Mouse (Mus musculus) CD4-positive, CD25-positive, alpha-beta regulatory T cell, adult 2 months (primary cell): ENCODE measurements around the gene Lmntd2.
A peak's percentile ranks its signal among the peaks of the same experiment; 100 is the strongest.
"Not testable (repeated sequence)": the region's sequence is repeated elsewhere in the genome, so short reads cannot be mapped to it uniquely, and the experiment has no call there.

Experiments
- DNase-seq: peaks from one replicate; pipeline ENCODE4 v3.0.0-alpha.2; 2012; ENCODE audit warnings: low read depth, low spot score

Lmntd2 gene

DNA sequence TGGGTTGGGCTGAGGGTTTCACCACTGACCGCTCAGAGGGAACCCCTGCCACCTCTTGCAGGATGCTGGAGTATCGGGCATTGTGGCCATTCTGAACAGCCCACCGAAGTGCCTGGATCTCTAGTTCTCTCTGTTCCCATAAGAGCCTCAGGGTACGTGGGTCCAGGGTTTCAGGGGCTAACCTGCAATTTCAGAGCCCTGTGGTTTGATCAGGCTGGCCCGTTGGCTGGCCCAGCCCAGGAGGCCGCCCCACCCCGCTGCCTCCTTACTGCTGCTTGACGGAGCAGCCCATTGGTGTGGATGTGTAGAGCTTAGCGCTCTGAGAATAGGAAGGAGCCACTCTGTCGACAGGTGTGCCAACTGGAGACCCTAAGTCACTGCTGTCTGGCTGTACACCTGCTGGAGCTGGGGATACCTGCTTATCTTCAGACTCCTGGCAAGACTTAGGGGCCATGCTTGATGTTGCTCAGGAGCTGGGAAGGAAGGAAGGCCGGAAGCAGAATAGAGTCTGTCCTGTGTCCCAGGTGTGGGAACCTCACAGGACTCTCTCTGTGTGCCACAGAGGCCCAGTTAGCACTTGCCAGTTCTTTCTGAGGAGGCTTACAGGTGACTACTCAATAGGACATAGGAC lies at the start of gene Lmntd2:
Gene Lmntd2, minus strand, starts transcription at position 476 of the 631 bp plus-strand sequence.
- DNase-seq: no peak

DNA sequence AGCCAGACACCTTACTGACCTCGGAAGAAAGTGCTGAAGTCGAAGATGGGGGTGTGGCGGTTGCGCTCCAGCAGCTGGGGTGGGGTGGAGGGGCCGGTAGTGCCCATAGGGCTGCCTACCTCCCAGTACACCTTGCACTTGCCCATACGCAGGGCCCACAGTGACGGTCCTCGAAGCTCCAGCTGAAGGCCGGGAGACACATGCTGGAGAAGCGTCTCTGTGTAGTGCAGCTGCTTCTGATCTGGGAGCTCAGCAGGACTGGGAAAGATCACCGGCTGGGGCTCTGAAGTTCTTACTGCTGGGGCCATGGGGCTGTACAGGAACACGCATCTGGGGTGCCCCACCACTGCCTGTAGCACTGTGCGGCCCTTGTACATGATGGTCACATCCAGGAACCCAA lies 49.8 kb upstream of the Lmntd2 start:
- no peak for DNase-seq

DNA sequence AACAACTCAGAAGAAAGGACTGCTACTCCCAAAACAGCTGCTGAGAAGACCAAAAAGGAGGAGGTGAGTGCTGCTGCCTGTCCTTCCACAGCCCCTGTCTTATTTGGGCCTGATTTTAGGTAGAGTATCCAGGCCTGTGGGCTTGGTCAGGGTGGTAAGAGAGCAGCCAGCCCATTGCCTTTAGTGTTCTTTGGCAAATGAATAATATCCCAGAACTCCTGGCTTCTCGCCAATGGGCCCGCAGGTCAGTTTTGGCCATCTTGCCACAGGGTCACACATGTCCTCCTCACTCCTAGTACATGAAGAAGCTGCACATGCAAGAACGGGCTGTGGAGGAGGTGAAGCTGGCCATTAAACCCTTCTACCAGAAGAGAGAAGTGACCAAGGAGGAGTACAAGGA lies 47.6 kb upstream of the Lmntd2 start:
- DNase-seq: no peak

DNA sequence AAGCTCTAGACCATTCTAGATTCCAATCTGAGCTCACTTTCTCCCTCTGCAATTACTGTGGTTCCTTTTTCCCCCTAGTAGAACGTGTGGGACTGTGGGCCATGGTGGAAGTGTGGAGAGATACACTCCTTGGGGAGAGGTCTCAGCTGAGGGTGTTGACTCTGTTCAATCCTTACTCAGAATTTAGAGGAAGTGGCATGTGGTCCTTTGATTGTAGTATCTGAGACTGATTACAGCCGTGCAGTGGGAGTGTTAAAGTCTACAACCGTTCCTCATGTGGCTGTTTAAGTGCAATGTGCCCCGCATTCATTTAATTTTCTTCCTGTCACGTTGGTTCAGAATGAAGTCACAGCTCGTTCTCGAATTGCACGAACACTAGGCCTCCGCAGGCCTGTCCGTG lies 42.3 kb upstream of the Lmntd2 start:
- DNase-seq: no peak

DNA sequence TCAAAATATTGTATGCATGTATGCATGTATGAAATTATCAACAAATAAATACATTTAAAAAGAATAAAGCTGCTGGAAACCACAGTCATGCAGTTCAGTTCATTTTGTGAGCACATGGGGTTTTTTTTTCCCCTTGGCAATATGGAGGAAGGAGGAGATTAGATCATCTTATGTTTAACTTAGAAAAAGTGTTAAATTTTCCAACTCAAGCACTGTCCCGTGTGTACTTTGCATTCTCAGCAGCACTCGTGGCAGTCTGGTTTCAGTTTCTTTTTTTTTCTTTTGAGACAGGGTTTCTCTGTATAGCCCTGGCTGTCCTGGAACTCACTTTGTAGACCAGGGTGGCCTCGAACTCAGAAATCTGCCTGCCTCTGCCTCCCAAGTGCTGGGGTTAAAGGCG lies 36.6 kb upstream of the Lmntd2 start:
- not testable (repeated sequence) for DNase-seq

DNA sequence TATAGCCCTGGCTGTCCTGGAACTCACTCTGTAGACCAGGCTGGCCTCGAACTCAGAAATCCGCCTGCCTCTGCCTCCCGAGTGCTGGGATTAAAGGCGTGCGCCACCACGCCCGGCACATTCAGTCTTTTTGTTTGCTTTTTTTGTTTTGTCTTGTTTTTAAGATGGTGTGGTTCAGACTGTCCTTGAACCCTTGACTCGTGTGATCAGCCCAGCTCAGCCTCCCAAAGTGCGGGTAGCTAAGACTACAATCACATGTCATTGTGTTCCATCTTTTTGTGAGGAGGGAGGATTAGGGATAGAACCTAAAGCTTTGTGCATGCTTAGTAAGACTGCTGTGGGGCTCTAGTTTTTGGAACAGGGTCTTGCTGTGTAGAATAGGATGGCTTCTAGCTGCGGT lies 17.7 kb upstream of the Lmntd2 start:
- no peak for DNase-seq

DNA sequence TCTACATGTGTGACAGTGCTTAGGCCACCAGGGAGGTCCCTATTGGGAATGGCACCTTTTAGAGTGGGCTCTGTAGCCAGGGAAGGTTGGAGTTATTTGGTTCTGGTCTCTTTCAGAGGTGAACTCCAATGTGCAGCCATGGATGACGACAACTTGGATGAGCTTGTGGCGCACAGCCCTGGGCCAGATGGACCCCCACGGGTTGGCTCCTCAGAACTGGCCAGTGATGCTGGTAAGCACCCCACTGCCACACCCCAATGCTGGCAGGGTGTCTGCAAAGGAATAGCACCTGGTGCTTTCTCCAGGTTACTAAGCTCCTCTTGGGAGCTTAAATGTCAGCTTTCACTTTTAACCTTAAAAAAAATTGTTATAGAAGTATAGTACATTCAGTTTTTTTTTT lies 17.2 kb upstream of the Lmntd2 start:
- DNase-seq: no peak

DNA sequence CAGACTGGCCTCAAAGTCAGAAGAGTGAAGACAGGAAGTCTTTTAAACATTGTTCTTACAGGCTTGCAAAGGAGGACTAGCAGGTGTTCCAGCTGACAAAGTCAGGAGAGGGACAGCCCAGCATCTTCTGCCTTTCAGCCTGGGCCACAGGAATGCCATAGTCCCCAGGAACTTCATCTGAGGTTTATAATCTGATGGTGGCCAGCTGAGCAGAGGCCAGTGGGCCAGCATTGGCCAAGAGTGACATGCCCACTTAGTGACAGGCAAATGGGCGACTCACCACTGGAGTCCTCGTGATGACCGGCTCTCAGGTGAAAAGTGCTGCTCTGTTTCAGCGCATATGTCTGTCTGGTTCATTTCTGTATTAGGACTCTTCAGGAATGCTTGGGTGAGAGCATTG lies 16.7 kb upstream of the Lmntd2 start:
- DNase-seq: no peak

DNA sequence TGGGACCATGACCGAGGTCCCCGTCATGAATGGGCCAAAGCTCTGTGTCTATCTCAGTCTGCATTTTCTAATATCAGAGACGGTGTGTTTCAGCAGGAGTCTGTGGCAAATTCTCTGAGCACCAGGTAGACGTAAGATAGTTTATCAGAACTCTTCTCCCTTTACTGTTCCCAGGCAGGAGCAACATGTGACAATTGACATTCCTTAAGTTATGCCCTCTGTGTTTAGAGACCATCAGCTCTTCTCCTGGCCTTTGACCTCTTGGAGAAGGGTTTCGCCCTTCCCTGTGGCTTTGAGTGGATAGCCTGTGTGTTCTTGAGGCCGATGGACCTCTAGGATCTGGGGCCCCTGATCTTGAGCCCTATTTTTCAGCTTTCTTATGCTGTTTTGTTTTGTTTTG lies 15.8 kb upstream of the Lmntd2 start:
- no peak for DNase-seq

DNA sequence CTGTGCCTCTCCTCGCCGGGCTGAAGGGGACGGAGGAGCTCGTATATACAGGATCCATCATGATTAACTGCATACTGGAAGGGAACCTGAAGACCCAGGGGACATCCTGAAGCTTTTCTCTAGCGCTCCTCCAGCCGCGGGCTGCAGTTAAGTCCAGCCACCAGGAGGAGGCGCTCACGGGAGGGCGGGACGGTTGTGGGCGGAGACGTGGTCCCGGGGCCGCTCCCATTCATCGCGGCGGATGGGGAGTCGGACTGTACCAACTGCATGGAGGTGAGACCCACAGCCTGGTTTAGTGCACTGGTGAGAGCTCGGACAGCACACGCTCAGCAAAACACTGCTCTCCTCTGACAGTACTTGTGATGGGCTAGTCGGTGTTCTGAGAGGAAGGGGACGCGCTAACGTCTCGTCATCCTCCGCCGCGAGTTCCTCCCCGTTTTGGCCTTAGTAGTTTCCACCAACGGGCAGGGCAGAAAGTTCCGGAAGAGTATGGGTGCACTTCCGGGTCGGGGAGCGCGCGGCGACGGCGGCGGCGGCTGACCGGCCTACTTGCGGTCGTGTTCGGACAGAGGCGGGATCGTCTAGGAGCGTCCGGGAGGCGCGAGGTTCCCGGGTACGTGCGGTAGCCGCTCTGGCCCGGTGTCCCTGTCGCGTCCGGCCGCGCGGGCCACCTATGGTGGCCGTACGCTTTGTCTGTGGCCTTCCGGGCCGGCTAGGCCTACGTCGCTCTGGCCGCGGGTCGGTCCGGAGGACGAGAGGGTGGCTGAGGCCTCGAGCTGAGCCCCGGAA lies 14.6 kb upstream of the Lmntd2 start, which contains the start of gene Phrf1:
Gene Phrf1, plus strand, starts transcription at position 506 of the 789 bp plus-strand sequence.
- peak; percentile 94 for DNase-seq

DNA sequence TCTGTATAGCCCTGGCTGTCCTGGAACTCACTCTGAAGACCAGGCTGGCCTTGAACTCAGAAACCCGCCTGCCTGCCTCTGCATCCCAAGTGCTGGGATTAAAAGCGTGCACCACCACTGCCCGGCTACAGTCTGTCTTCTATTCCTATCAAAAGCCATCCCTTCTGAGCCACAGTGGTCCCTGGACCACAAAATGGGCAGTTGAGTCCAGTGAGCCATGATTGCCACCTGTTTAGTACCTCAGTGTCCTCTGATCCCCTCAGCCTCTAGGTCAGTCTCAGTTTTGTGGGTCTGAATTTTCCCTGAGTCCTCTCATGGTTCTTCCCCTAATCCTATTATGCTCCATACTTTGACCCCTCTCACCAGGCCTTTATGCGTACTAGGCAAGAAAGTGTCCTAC lies 13.9 kb upstream of the Lmntd2 start:
- DNase-seq: no peak

DNA sequence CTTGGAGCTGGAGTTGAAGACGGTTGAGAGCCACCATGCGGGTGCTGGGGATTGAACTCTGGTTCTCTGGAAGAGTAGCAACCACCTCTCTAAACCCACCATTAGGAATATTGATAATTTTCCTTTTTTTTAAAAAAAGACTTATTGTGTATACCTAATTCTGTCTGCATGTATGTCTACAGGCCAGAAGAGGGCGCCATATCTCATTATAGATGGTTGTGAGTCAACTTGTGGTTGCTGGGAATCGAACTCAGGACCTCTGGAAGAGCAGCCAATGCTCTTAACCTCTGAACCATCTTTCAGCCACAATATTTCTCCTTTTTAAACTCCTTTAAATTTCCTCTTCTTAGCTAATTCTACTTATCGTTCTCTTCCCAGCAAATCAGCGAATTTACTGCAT lies 12.7 kb upstream of the Lmntd2 start:
- DNase-seq: peak; percentile 47

DNA sequence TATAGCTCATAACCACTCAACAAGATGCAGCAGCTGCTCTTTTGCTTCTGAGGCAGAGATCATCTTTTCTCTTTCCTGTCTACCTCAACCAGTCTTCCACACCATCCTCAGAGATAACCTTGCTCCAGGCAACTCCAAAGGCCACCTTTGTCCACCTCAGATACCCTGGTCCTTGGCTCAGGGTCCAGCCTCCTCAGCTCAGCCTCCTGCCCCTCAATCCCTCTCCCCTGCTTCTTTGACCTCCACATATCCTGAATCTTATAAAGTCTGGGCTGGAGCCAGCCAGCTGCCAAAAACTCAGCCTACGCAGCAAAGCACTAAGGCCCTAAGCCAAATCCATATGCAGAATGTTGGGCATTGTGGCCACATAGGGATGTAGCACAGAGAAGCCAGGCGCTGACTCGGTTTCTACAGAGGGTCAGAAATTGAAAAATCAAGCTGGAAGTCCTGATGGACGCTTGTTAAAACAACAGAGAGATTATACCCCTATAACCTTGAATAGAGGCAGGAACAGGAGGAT lies 8.9 kb upstream of the Lmntd2 start:
- no peak for DNase-seq

DNA sequence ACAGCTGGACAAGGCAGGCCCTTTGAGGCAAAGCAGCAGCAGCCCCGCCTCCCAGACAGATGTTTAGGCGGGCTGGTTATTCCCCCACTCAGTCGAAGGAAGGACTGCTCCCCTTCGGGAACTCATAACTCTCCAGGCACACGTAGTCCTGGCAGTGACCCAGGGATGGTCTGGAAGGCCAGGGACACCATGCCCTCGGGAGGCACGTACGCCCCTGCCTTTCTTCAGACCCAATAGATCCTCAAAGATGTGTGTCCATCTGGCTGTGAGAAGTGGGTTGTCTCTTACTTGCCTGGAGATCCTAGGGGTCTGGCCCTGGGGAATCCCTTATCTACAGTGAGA lies 8.2 kb upstream of the Lmntd2 start:
- no peak for DNase-seq

DNA sequence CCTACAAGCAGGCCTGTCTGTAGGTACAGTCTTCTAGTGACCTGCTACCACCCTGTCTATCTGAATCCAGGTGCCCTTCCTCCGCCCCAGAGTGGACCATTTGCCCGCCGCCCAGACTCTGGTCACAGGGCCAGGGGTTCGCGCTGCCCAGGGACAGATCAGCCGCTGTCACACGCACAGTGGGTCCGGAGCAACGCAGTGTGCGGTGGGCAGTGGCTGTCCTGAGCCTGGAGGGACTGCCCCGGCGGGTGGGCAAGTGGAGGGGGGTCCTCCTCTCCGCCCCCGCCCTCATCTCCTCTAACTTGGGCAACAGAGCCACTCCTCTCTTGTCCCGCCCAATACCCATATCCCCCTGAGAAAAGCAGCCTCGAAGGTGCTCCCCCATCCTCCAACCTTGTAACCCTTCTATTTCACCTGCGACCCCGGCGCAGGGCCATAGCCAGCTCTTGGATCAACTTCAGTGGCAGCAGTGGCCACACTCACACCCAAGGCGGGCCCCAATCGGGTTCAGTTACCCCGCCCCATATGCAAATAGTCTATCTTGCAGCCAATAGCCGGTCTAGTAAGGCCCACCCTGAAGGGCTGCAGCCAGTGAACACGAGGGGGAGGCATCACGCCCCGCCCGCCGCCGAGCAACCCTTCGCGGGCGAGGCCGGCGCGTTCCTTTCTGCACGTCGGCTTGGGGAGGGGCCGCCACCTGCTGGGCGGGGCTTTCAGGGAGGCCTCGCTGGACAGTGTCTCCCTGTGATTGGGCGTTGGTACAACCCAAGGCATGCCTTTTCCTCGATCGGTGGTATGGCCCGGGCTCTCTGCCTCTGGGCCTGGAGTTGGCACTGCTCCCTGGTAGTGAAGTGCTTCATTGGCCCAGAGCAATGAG lies 7.6 kb upstream of the Lmntd2 start:
- peak; percentile 91 for DNase-seq

DNA sequence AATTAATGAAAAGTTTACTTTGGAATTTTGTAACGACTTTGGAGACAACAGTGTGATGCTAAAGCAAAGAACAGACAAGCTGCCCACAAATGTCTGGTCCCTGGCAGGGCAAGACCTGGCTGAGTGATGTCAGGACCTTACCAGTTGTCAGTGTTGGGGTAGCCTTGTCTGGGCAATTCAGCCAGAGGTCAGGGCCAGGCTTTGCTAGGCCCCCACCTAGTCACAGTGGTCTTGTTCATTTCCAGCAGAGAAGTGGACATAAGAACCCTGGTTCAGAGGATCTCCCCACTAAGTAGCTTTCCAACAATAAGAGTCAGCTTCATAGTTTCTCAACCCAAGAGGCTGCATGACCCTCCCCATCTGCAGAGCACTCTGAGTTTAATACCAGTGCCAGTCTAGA lies 6.5 kb upstream of the Lmntd2 start:
- DNase-seq: no peak

DNA sequence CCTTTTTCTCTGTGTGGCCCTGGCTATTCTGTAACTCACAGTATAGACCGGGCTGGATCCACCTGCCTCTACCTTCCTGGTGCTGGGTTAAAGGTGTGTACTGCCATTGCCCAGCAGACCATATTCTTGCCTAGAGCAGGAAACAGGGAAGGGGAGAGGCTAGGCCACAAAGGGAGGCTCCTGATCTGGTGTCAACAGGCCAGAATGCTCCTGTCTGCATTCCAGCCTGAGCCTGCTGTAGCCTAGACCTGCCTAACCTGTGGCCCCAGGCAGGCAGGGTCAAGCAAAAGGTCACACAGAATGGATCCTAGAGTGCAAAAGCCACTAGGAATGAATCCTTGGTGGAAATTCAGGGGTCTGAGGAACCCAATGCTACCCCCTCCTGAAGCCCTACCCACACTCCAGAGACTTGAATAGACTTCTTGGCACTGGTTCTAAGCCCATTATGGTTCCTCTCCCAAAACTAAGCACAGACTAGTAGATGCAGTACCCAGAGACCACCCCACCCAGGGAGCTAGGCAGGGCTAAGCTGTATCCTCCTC lies 5.7 kb upstream of the Lmntd2 start:
- DNase-seq: no peak

DNA sequence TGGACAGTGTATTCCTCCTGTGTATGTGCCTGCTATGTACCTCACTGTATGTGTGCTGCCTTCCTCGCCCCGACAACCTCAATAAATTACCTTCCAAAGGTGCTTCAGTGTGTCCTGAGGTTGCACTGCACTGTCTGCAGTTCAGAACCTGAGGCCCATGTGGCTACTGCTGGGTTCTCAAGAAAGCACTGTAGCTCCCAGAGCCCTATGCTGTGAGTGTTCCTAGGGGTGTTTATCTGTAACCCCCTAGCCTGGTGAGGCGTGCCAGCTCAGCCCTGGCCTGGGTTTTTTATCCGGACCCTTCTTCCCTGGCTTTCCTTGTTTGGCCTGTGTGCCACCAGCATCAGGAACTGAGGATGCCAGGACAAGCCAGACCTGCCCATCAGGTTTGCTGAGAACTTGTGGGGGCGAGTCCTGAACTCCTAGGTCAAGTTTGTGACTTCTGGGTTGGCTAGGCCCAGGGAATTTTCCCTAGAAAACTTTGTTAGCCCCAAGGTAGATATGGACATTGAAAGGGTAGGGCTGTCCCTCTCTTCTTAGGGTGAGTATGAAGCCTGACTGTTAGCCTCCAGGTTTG lies 4.8 kb upstream of the Lmntd2 start:
- no peak for DNase-seq

DNA sequence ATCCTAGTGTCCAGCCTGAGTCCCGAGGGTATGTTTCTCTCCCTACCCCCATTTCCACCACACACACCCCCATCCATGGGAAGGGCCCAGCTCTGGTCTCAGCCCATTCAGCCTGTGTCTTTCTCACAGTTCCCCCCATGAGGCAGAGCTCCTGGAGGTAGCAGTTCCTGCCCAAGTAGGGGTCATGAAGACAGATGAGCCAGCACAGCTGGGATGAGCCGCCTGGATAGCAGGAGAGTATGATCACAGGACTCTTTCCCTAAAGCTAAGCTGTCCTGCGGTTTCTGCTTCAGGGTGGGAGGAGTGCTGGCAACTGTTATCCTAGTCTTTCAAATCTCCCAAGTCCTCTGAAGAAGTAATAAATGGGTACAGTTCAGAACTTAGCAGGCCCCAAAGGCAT lies 4.3 kb upstream of the Lmntd2 start:
- DNase-seq: no peak

DNA sequence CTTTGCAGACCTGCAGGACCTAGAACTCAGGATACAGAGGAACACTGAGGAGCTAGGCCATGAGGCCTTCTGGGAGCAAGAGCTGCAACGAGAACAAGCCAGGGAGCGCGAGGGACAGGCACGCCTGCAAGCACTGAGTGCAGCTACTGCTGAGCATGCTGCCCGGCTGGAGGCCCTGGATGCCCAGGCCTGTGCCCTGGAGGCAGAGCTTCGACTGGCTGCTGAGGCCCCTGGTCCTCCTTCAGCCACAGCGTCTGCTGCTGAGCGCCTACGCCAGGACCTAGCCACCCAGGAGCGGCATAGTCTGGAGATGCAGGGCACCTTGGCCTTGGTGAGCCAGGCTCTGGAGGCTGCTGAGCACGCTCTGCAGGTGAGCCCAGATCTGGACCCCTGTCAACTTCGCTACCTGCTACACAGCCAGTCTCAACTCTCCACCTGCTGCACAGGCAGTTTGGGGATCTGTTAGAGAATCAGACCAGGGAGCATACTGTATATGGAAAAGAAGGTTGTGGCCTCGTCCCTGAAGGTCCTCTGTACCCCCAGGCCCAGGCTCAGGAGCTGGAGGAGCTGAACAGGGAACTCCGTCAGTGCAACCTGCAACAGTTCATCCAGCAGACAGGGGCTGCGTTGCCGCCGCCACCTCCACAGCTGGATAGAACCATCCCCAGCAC lies 3.6 kb upstream of the Lmntd2 start:
- no peak for DNase-seq

DNA sequence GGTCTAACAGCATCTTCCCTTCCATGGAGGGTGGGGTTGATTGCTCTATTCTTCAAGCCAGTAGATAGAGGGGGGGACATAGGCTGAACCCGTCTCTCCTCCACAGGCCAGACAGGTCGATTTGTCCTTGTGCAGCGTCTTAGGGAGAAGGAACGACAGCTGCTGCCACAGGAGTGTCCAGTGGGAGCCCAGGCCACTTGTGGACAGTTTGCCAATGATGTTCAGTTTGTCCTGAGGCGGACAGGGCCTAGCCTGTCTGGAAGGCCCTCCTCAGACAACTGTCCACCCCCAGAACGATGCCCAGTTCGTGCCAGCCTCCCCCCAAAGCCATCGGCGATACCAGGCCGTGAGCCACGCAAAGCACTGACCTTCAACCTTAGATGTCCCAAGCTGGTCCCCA lies 3.0 kb upstream of the Lmntd2 start:
- DNase-seq: no peak
